Mouse (Mus musculus) cerebellum, adult 2 months (tissue): ENCODE results near the gene Doxl2.

ENCODE experiments used
- CTCF ChIP-seq: fragments of 200-500 bp; IDR thresholded peaks from 2 replicates; pipeline ENCODE4 v1.5.1; 2011; ENCODE audit warnings: low read depth, mild to moderate bottlenecking, control low read depth, low read length, moderate library complexity, borderline replicate concordance; ENCODE audit not compliant: insufficient read depth
- POLR2A ChIP-seq: fragments of 200-500 bp; IDR thresholded peaks from 2 replicates; pipeline ENCODE4 v1.6.1; 2011; ENCODE audit warnings: low read length, control low read depth, borderline replicate concordance; ENCODE audit not compliant: insufficient read depth

GRCm38 (mm10) chr6:48989971-48990370, 15.2 kb downstream of the Doxl2 start:
- no peak for TF ChIP-seq POLR2A
- TF ChIP-seq CTCF, result no peak
